Mouse (Mus musculus): ENCODE measurements around the gene Ankrd2.

DNA sequence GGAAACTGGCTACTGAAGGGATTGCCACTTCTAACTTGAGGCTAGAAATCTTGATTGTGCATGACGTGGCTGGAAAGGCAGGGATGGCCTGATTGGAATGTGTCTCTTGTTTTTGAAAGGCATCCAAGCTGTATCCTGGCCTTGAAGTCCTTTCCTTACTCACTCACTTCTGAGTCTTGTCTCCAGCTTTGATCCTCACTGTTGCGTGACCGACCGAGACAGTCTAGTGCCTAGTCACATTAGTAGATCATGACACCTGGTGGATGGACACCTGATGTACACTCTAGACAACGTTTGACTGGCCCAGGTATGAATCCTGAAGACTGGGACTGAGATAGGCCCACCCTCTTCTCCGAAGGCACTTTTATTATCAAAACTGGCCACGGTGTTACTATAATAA lies 37.0 kb downstream of the Ankrd2 start:
- TF ChIP-seq CTCF (IDR thresholded peaks at IDR 0.05; ENCODE audit: extremely low read depth, insufficient read depth, insufficient read length, insufficient replicate concordance), result no peak
- TF ChIP-seq POLR2A (IDR thresholded peaks at IDR 0.05; ENCODE audit: low read depth, low read length), result no peak
